Mouse (Mus musculus) ovary, postnatal 14 days (tissue): ENCODE results near the gene Irak3.
A peak's percentile ranks its signal among the peaks of the same experiment; 100 is the strongest.
"Not testable (repeated sequence)": the region's sequence is repeated elsewhere in the genome, so short reads cannot be mapped to it uniquely, and the experiment has no call there.

ENCODE experiments used
- DNase-seq: peaks from one replicate; pipeline ENCODE4 v3.0.0; 2022; ENCODE audit warnings: low spot score

Gene Irak3

GRCm38 (mm10) chr10:120163490-120163889, 38.4 kb downstream of the Irak3 start:
- DNase-seq: no peak

GRCm38 (mm10) chr10:120162840-120163239, 39.1 kb downstream of the Irak3 start:
- DNase-seq: no peak

- no peak for DNase-seq
These were observed 41.4 kb downstream of the Irak3 start for GRCm38 (mm10) chr10:120160533-120160932.

- no peak for DNase-seq
These were observed 48.0 kb downstream of the Irak3 start for GRCm38 (mm10) chr10:120153911-120154310.

GRCm38 (mm10) chr10:120151672-120152071, 50.3 kb downstream of the Irak3 start:
- DNase-seq: no peak

- no peak for DNase-seq
These were observed 60.9 kb downstream of the Irak3 start for GRCm38 (mm10) chr10:120140916-120141516.

GRCm38 (mm10) chr10:120140193-120140592, 61.7 kb downstream of the Irak3 start:
- no peak for DNase-seq

- DNase-seq: no peak
These were observed 65.8 kb downstream of the Irak3 start for GRCm38 (mm10) chr10:120136020-120136562.

GRCm38 (mm10) chr10:120133697-120134096, 68.2 kb downstream of the Irak3 start:
- DNase-seq: no peak

- DNase-seq: peak; percentile 35
These were observed 71.3 kb downstream of the Irak3 start for GRCm38 (mm10) chr10:120130621-120131020.

- no peak for DNase-seq
These were observed 73.2 kb downstream of the Irak3 start for GRCm38 (mm10) chr10:120128601-120129277.

GRCm38 (mm10) chr10:120125465-120125857, 76.5 kb downstream of the Irak3 start:
- no peak for DNase-seq

GRCm38 (mm10) chr10:120124801-120125464, 77.0 kb downstream of the Irak3 start:
- DNase-seq: peak; percentile 84

GRCm38 (mm10) chr10:120123721-120124120, 78.2 kb downstream of the Irak3 start:
- no peak for DNase-seq

- DNase-seq: no peak
These were observed 86.7 kb downstream of the Irak3 start for GRCm38 (mm10) chr10:120115249-120115648.

- DNase-seq: no peak
These were observed 87.4 kb downstream of the Irak3 start for GRCm38 (mm10) chr10:120114493-120114892.

GRCm38 (mm10) chr10:120113980-120114379, 88.0 kb downstream of the Irak3 start:
- DNase-seq: no peak

- not testable (repeated sequence) for DNase-seq
These were observed 88.4 kb downstream of the Irak3 start for GRCm38 (mm10) chr10:120113482-120113881.

- DNase-seq: peak; percentile 98
These were observed 89.2 kb downstream of the Irak3 start, which contains the start of gene Helb for GRCm38 (mm10) chr10:120112507-120113396. Gene Helb (minus strand): TSS chr10:120112987.

- DNase-seq: no peak
These were observed 90.1 kb downstream of the Irak3 start for GRCm38 (mm10) chr10:120111691-120112319.

- no peak for DNase-seq
These were observed 101.1 kb downstream of the Irak3 start for GRCm38 (mm10) chr10:120100806-120101205.
